Mouse (Mus musculus): Measurements from ENCODE around the gene Olfr1043.
"Not testable (repeated sequence)": the region's sequence is repeated elsewhere in the genome, so short reads cannot be mapped to it uniquely, and the experiment has no call there.

Olfr1043 gene

DNA sequence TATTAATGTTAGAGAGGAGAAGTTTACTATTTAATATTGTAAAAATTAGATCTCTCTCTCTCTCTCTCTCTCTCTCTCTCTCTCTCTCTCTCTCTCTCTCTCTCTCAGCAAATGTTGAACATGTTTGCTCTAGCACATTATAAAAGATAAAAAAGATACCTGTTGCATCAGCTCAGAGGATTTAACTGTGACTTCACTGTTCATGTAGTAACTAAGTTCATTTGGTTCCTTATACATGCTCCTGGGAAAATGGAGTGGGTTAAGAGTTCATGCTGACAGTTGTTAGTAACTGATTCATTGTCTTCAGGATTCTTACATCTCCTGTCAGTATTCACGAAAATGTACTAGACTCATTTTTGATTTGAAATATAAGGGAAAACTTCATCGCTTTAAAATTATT lies at the start of gene Olfr1043:
Gene Olfr1043 (minus strand): TSS at position 101 of the 400 bp plus-strand sequence.
- DNase-seq (ENCODE audit: low read depth in 1 of 2, low spot score in 2 of 2), result no peak

DNA sequence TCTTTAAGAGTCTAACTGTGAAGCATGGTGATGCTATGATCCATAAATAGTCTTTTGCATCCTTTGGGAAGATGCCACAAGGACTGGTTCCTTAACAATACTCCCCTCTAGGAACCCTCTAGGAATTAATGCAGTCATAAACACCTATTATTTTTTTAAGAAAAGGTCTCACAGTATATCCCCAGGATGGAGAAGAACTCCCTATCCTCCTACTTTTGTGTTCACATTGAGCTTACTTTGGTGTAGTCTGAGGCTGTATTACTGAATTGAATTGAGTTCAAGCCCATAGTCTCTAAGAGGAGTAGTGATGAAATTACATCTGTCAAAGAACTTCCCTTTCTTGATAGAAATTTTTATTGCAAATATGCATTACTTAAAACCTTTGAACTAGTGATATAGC lies 35.6 kb upstream of the Olfr1043 start, which contains the start of gene Olfr1045:
Gene Olfr1045 (minus strand): TSS at position 101 of the 400 bp plus-strand sequence.
- DNase-seq (ENCODE audit: low read depth in 1 of 2, low spot score in 2 of 2), result no peak

DNA sequence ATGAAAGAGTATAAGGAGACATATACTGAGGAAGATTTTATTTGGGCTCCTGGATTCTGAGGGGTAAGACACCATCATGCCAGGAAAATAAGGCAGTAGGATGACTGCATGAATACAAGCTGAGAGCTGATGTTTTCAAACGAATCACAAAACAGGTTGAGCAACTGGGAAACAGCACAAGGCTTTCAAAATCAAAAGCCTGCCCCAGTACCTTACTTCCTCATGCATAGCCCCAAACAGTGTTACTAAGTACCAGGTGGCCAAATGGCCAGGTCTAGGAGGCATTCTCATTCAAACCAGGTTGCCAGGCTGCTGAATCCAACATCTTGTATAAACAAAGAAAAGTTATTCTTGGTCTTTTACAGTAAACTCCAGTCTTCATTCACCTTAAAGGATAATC lies 28.5 kb upstream of the Olfr1043 start:
- DNase-seq (ENCODE audit: low read depth in 1 of 2, low spot score in 2 of 2), result no peak

GRCm38 (mm10) chr2:86185583-86185982 lies 18.3 kb upstream of the Olfr1043 start, which contains the start of gene Olfr52:
Gene Olfr52 (minus strand): TSS chr2:86185683.
- no peak for DNase-seq (ENCODE audit: low read depth in 1 of 2, low spot score in 2 of 2)

GRCm38 (mm10) chr2:86179950-86180349 lies 12.6 kb upstream of the Olfr1043 start:
- no peak for DNase-seq (ENCODE audit: low read depth in 1 of 2, low spot score in 2 of 2)

DNA sequence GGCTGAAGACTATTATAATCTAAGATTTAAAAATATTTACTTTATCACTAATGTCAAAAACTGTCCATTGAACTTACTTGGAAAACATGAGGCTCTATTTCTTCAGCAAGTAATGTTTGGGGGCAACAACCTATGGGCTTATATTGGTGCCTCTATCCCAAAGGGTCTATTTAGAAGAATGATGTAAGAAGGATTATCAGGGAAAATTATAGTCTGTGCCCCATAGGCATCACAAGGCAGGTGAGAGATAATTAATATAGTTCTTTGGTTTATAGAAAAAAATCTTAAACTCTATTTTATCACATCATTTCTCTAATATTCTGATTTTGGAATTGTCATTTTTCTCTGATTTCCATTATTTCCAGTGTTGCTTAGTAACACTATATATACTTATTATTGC lies 10.4 kb upstream of the Olfr1043 start, which contains the start of gene Olfr1044:
Gene Olfr1044 (minus strand): TSS at position 101 of the 400 bp plus-strand sequence.
- DNase-seq (ENCODE audit: low read depth in 1 of 2, low spot score in 2 of 2), result no peak

DNA sequence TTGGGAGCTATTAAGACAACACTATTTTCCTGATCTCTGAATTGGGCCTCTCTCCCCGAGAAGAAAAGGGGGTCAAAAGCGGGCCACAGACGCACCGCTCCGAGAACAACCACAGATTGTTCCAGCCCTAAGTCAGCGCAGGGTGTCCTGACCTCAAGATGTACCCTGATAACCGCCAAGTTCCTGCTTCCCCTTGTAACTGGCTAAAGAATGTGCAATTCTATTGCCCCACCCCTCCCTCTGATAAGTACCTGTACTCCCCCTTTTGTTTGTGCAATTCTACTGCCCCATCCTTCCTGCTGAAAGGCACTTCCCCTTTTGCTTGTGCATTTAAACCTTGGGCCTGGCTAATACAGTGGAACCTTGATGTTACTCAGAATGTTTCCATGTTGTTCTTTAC lies 8.1 kb upstream of the Olfr1043 start:
- DNase-seq (ENCODE audit: low read depth in 1 of 2, low spot score in 2 of 2), result not testable (repeated sequence)

DNA sequence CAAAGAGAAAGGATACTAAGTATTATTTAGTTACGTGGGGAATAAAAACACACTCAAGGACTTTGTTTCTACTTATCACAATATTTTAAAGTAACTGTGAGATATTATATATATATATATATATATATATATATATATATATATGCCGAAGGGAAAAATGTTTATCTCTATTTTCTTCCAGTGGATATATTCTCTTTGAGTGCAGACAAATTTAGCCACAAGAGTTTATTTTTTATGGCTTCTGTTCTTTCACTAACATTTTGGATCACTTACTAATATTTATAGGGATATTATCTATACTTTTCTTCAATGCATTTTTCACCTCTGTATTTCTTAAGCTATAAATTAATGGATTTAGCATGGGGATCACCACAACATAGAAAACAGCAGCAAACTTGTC lies 5.6 kb downstream of the Olfr1043 start, which contains the start of gene Olfr1042:
Gene Olfr1042 (minus strand): TSS at position 101 of the 400 bp plus-strand sequence.
- DNase-seq (ENCODE audit: low read depth in 1 of 2, low spot score in 2 of 2), result no peak

DNA sequence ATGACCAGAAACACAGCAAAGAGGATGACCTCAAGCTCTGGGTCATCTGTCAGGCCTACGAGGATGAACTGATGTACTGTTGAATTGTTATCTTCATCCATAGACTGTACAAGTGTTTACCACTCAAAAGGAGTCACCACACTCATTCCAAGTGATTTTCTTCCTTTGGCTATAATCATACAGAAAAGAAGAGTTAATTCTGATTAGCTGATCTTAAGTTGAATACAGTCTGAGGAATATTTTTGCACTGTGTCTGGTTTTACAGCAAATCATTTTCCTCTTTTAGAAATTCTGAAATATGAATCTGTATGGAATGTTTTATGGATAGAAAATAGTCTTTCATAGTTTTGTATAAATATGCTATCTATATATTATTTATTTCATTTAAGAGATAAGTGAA lies 20.7 kb downstream of the Olfr1043 start, which contains the start of gene Olfr1040:
Gene Olfr1040 (minus strand): TSS at position 101 of the 400 bp plus-strand sequence.
- no peak for DNase-seq (ENCODE audit: low read depth in 1 of 2, low spot score in 2 of 2)

GRCm38 (mm10) chr2:86135828-86136227 lies 31.5 kb downstream of the Olfr1043 start, which contains the start of gene Olfr1039:
Gene Olfr1039 (minus strand): TSS chr2:86135928.
- DNase-seq (ENCODE audit: low read depth in 1 of 2, low spot score in 2 of 2), result no peak

Measured in monocyte, adult 2 months (primary cell).